Mouse (Mus musculus) lung, embryonic 15.5 days (tissue): ENCODE measurements around the gene Raet1d. TPM values are rescaled to one million over a fixed set of nuclear protein-coding genes. Genes with fewer than 3 reads are reported as not detected.
A peak's percentile ranks its signal among the peaks of the same experiment; 100 is the strongest.
"Not testable (repeated sequence)": the region's sequence is repeated elsewhere in the genome, so short reads cannot be mapped to it uniquely, and the experiment has no call there.

ENCODE experiments used
- ATAC-seq: fragments of 200-750 bp; cut with Nextera tagmentation; 2 replicates; pipeline ENCODE4 v1.8.0; 2017; ENCODE audit warnings: moderate number of reproducible peaks, borderline replicate concordance; ENCODE audit not compliant: low FRiP score, low TSS enrichment; ENCODE audit errors: extremely low read depth
- H3K27ac ChIP-seq: fragments of 300-500 bp; sonication (generic); 2 replicates; pipeline ENCODE4 v1.5.1; 2015; ENCODE audit warnings: moderate library complexity, mild to moderate bottlenecking, inconsistent platforms
- H3K27me3 ChIP-seq: fragments of 300-500 bp; sonication (generic); 2 replicates; pipeline ENCODE4 v1.6.1; 2015; ENCODE audit warnings: inconsistent platforms
- H3K36me3 ChIP-seq: fragments of 300-500 bp; sonication (generic); 2 replicates; pipeline ENCODE4 v1.6.1; 2015; ENCODE audit warnings: inconsistent platforms
- H3K4me1 ChIP-seq: fragments of 300-500 bp; sonication (generic); 2 replicates; pipeline ENCODE4 v1.6.1; 2015; ENCODE audit warnings: inconsistent platforms
- H3K4me2 ChIP-seq: fragments of 300-500 bp; sonication (generic); 2 replicates; pipeline ENCODE4 v1.6.1; 2015; ENCODE audit warnings: inconsistent platforms, mild to moderate bottlenecking, moderate library complexity
- H3K4me3 ChIP-seq: fragments of 300-500 bp; sonication (generic); 2 replicates; pipeline ENCODE4 v1.5.1; 2015; ENCODE audit warnings: mild to moderate bottlenecking, inconsistent platforms
- H3K9ac ChIP-seq: fragments of 300-500 bp; sonication (generic); 2 replicates; pipeline ENCODE4 v1.6.1; 2015; ENCODE audit warnings: inconsistent platforms
- H3K9me3 ChIP-seq: fragments of 300-500 bp; sonication (generic); 2 replicates; pipeline ENCODE4 v1.6.1; 2016; ENCODE audit warnings: inconsistent platforms
- whole genome bisulfite sequencing: fragments of 180-500 bp; shearing (Covaris S2); methylation state at CpG from one replicate; pipeline ENCODE4 v1.1.7; 2015; 5-methylcytosine and 5-hydroxymethylcytosine counted together
- polyA plus RNA-seq: library from polyadenylated mRNA; unstranded; fragments of >200 nt; fragmentation: Nextera tagmentation; extraction: Ambion mirVana; gene quantifications from 2 replicates; pipeline ENCODE4 v1.2.1, GENCODE M21; 2015

Gene Raet1d
- polyA plus RNA-seq, 1 experiment from 2014 or later: 13.0 TPM

- H3K9ac ChIP-seq, H3K36me3 ChIP-seq, H3K4me3 ChIP-seq, H3K4me2 ChIP-seq, ATAC-seq, H3K4me1 ChIP-seq, H3K9me3 ChIP-seq, H3K27me3 ChIP-seq, H3K27ac ChIP-seq: not testable (repeated sequence)
- 83% methylated on average over 4 of the region's 5 CpGs for WGBS
Measured at GRCm38 (mm10) chr10:22391616-22392015, 31.3 kb downstream of the Raet1d start.

DNA sequence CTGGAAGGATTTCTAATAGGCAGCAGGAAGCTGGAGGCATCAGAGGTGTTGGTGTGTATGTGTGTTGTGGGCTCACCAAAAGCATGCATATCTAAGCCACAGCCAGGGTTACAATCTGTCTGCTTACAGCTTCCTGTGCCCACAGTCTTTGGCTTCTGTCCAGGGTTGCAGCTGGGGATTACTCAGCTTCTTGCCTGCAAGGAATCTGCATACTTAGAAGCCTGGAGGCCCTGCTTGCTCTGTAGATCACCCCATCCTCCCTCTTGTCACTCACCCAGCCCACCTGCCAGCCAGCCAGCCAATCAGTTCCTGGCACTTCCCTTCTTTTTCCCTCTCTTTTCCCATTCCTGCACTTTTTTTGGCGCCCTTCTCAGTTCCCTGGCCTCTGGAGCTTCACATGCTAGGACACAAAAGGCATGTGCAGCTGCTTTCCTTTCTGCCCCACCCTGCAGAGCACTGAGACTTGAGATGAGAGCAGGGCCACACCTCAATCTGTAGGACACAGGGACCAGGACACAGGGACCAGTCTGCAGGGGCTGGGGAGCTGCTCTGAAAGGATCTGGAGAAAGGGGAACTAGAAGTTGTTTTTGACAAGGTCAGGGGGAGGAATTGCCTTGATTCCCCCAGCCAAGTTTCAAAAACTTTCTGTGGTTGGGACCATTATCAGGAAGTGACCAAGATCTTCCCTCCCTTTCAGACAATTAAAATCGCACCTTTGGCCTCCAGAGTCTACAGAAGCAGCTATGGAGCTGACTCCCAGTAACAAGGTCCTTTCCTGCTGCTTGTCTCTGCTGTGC is 32.9 kb downstream of the Raet1d start:
- H3K36me3 ChIP-seq: not testable (repeated sequence)

GRCm38 (mm10) chr10:22396680-22397079 is 36.3 kb downstream of the Raet1d start:
- not testable (repeated sequence) for ATAC-seq, H3K27ac ChIP-seq, H3K9me3 ChIP-seq, H3K4me3 ChIP-seq, H3K4me2 ChIP-seq, H3K4me1 ChIP-seq, H3K36me3 ChIP-seq, H3K9ac ChIP-seq, H3K27me3 ChIP-seq
- 24% methylated on average over 1 of the region's 1 CpGs for WGBS

More for the DNA sequence above, 32.9 kb downstream of the Raet1d start:
- 0 out of 2 replicates have a peak, but pooled peaks have one; percentile 62 for ATAC-seq
- not testable (repeated sequence) for H3K4me1 ChIP-seq, H3K27me3 ChIP-seq, H3K4me3 ChIP-seq, H3K4me2 ChIP-seq, H3K9me3 ChIP-seq, H3K9ac ChIP-seq, H3K27ac ChIP-seq
- no CpG with 5 or more reads among the region's 2 CpGs for WGBS

GRCm38 (mm10) chr10:22402225-22402917 is 42.0 kb downstream of the Raet1d start:
- ATAC-seq: peak; percentile 82
- 0% methylated on average over 9 of the region's 11 CpGs for WGBS
- not testable (repeated sequence) for H3K9me3 ChIP-seq, H3K27ac ChIP-seq, H3K36me3 ChIP-seq, H3K9ac ChIP-seq, H3K4me1 ChIP-seq, H3K4me2 ChIP-seq, H3K4me3 ChIP-seq, H3K27me3 ChIP-seq

GRCm38 (mm10) chr10:22413702-22414494 is 53.5 kb downstream of the Raet1d start:
- not testable (repeated sequence) for H3K9me3 ChIP-seq, H3K36me3 ChIP-seq, H3K4me3 ChIP-seq, H3K27ac ChIP-seq, H3K9ac ChIP-seq, H3K4me2 ChIP-seq, H3K4me1 ChIP-seq, H3K27me3 ChIP-seq
- WGBS: 0% methylated on average over 2 of the region's 8 CpGs
- peak; percentile 76; the same call in 1 of the 2 replicates for ATAC-seq

Other genes with a start within 250 kb of the Raet1d start
- gene E030030I06Rik, start 211.3 kb upstream of the Raet1d start, polyA plus RNA-seq: 18.5 and 23.1 TPM in 2 replicates
- gene Raet1e, start 202.0 kb upstream of the Raet1d start, polyA plus RNA-seq: 8.0 and 10.7 TPM in 2 replicates
- 0.89 and 1.3 TPM in 2 replicates for gene H60b, start 202.0 kb upstream of the Raet1d start, polyA plus RNA-seq